ENCODE assay signal across 24 mouse cellular contexts in genomic region chr5:54071705-54072104, GRCm38 (mm10).
DNase-seq lines count a peak whose midpoint lies in the region; ATAC-seq and TF ChIP-seq lines count a peak whose summit lies in the region.
"Had no signal": no experiment of that assay in that cellular context is flagged by ENCODE, and none has a peak within 500 bp of the region (broad histone marks: within the 10 kb centered on the region; RNA-seq: fewer than 3 reads in every experiment).

No protein-coding gene starts in this region.

- no peaks in the 10 kb centered on the region for H3K27me3 ChIP-seq in MEL (ENCODE audit: control insufficient read depth in 1 of 2, insufficient read depth in 2 of 2, low read length in 2 of 2)
- no peaks in the 10 kb centered on the region for H3K27me3 ChIP-seq in splenic B cell, adult 2 months (ENCODE audit: control insufficient read depth, insufficient read depth, low read length, poor library complexity, severe bottlenecking)
- H3K27me3 ChIP-seq: embryonic facial prominence, embryonic 13.5 days; embryonic facial prominence, embryonic 15.5 days; forebrain, embryonic 12.5 days; Patski had no signal

- peak overlapping the region; percentile 2; the same call in 1 of the 2 replicates for H3K27ac ChIP-seq in MEL (ENCODE audit: control insufficient read depth, low read depth, low read length)
- H3K27ac ChIP-seq: embryonic facial prominence, embryonic 13.5 days; embryonic facial prominence, embryonic 15.5 days; forebrain, embryonic 10.5 days; forebrain, embryonic 12.5 days had no signal

- no peak overlapping the region for H3K9ac ChIP-seq in MEL (ENCODE audit: control insufficient read depth, low read depth, low read length, poor library complexity, severe bottlenecking)
- H3K9ac ChIP-seq: embryonic facial prominence, embryonic 13.5 days; embryonic facial prominence, embryonic 15.5 days; forebrain, embryonic 12.5 days had no signal

- H3K4me3 ChIP-seq in MEL (ENCODE audit: control insufficient read depth in 1 of 2, insufficient read depth in 1 of 2, low read depth in 2 of 2, low read length in 2 of 2): no peak overlapping the region
- H3K4me3 ChIP-seq: embryonic facial prominence, embryonic 13.5 days; embryonic facial prominence, embryonic 15.5 days; erythroblast, embryonic 14.5 days; forebrain, embryonic 10.5 days; forebrain, embryonic 12.5 days had no signal

- no peaks in the 10 kb centered on the region for H3K9me3 ChIP-seq in MEL (replicated peaks; ENCODE audit: insufficient read depth, low read length)
- H3K9me3 ChIP-seq: embryonic facial prominence, embryonic 13.5 days; embryonic facial prominence, embryonic 15.5 days; forebrain, embryonic 10.5 days; forebrain, embryonic 12.5 days had no signal

- peak; percentile 41 to 45 for DNase-seq in spleen, postnatal 36 days (ENCODE audit: low spot score in 2 of 2)
- DNase-seq in spleen, postnatal 4 days (ENCODE audit: low spot score in 2 of 2): no peak
- DNase-seq in MEL (ENCODE audit: low read depth, low spot score): no peak
- peak; percentile 60 for DNase-seq in splenic B cell, adult 2 months (ENCODE audit: low read depth, low spot score)
- no peak for DNase-seq in frontal cortex, postnatal 25 days (ENCODE audit: low spot score in 2 of 2)
- DNase-seq: adrenal gland, adult 2 months; adrenal gland, postnatal 10 days; adrenal gland, postnatal 25 days; cerebellum, adult 11 months; cerebellum, adult 18-20 months; cerebellum, adult 8-10 months; cerebellum, adult 9-11 months; cerebellum, postnatal 14 days; cerebellum, postnatal 36 days; embryo, embryonic 11 days had no signal

- H3K36me3 ChIP-seq in MEL (ENCODE audit: control insufficient read depth in 1 of 2, insufficient read depth in 2 of 2, low read length in 2 of 2): peaks cover 0 to 36% of the 10 kb centered on the region in 2 experiments; a peak in 2 of 4 replicates
- 0 out of 2 replicates have a peak, but pooled peaks cover under 1% of the 10 kb centered on the region for H3K36me3 ChIP-seq in splenic B cell, adult 2 months (ENCODE audit: control insufficient read depth, insufficient read depth, low read length, poor library complexity, severe bottlenecking)
- H3K36me3 ChIP-seq: embryonic facial prominence, embryonic 13.5 days; embryonic facial prominence, embryonic 15.5 days; forebrain, embryonic 12.5 days had no signal

- ATAC-seq in activated CD4-positive, CD25-positive, alpha-beta regulatory T cell, adult 4 months: no peak
- ATAC-seq: forebrain, embryonic 14.5 days; forebrain, embryonic 16.5 days; Patski had no signal

- H3K4me1 ChIP-seq in MEL (ENCODE audit: control insufficient read depth in 1 of 2, insufficient read depth in 2 of 2, low read length in 2 of 2): peaks cover 21% of the 10 kb centered on the region in 2 experiments

- no peaks in the 10 kb centered on the region for H3K79me2 ChIP-seq in MEL (ENCODE audit: control insufficient read depth, insufficient read depth, low read length, poor library complexity)

- TF ChIP-seq CTCF in MEL (IDR thresholded peaks at IDR 0.05 in 2 of 3, conservative IDR thresholded peaks at IDR 0.05 in 1 of 3; ENCODE audit: control insufficient read depth in 1 of 3, insufficient read depth in 1 of 3, low read depth in 2 of 3, low read length in 3 of 3, poor library complexity in 1 of 3, severe bottlenecking in 1 of 3): no peak

- TF ChIP-seq RAD21 in MEL (IDR thresholded peaks at IDR 0.05; ENCODE audit: low read depth, low read length): no peak

- no peak for TF ChIP-seq EP300 in MEL (IDR thresholded peaks at IDR 0.05; ENCODE audit: low read depth in 1 of 2, low read length in 2 of 2)

- no peak for TF ChIP-seq POLR2A in MEL (IDR thresholded peaks at IDR 0.05; ENCODE audit: control insufficient read depth in 1 of 2, insufficient read depth in 1 of 2, low read depth in 1 of 2, low read length in 2 of 2, poor library complexity in 1 of 2)

TF ChIP-seq in MEL, 35 proteins besides CTCF, POLR2A, EP300 and RAD21:
- TF ChIP-seq MXI1 (IDR thresholded peaks at IDR 0.05; ENCODE audit: low read depth, low read length) (no peak), E2F4 (IDR thresholded peaks at IDR 0.05; ENCODE audit: borderline replicate concordance, low read depth, low read length) (no peak)

Comparison
In these comparisons a context has a peak if more than half of its experiments do, and no peak if none do; other contexts are left out.
1. DNase-seq: peak in spleen, postnatal 36 days (2 of 2) and splenic B cell, adult 2 months (single experiment); none in spleen, postnatal 4 days (0 of 2), MEL (single experiment) and frontal cortex, postnatal 25 days (0 of 2).